Mouse (Mus musculus) cerebellum, postnatal 14 days (tissue): ENCODE data around the gene Tm9sf2.
"Not testable (repeated sequence)": the region's sequence is repeated elsewhere in the genome, so short reads cannot be mapped to it uniquely, and the experiment has no call there.

Experiments used
- DNase-seq, 2 experiments: peaks; one replicate each; pipeline ENCODE4 v3.0.0; 2021; ENCODE audit warnings: mixed read lengths in 2 of 2

The Tm9sf2 gene

GRCm38 (mm10) chr14:122106822-122107468, at the start of gene Tm9sf2:
Gene Tm9sf2 (plus strand): TSS chr14:122107038.
- peak; percentile 95 to 97 for DNase-seq

GRCm38 (mm10) chr14:122057941-122058346, 48.9 kb upstream of the Tm9sf2 start:
- DNase-seq, result no peak

- peak; percentile 81 to 87 for DNase-seq
These were observed 46.2 kb upstream of the Tm9sf2 start for GRCm38 (mm10) chr14:122060642-122061041.

- DNase-seq, result no peak
These were observed 45.5 kb upstream of the Tm9sf2 start for GRCm38 (mm10) chr14:122061376-122061775.

GRCm38 (mm10) chr14:122062411-122063090, 44.3 kb upstream of the Tm9sf2 start:
- DNase-seq, result no peak

GRCm38 (mm10) chr14:122063599-122063998, 43.2 kb upstream of the Tm9sf2 start:
- no peak for DNase-seq

- DNase-seq, result peak; percentile 75 to 85
These were observed 42.3 kb upstream of the Tm9sf2 start for GRCm38 (mm10) chr14:122064519-122064918.

GRCm38 (mm10) chr14:122066243-122066642, 40.6 kb upstream of the Tm9sf2 start:
- DNase-seq, result no peak

- not testable (repeated sequence) for DNase-seq
These were observed 38.8 kb upstream of the Tm9sf2 start for GRCm38 (mm10) chr14:122068036-122068435.

- DNase-seq, result no peak
These were observed 37.8 kb upstream of the Tm9sf2 start for GRCm38 (mm10) chr14:122068801-122069695.

GRCm38 (mm10) chr14:122069948-122070347, 36.9 kb upstream of the Tm9sf2 start:
- no peak for DNase-seq

- DNase-seq, result no peak
These were observed 33.4 kb upstream of the Tm9sf2 start for GRCm38 (mm10) chr14:122073422-122073821.

GRCm38 (mm10) chr14:122074360-122074759, 32.5 kb upstream of the Tm9sf2 start:
- peak; percentile 13 to 34 for DNase-seq

- no peak for DNase-seq
These were observed 31.2 kb upstream of the Tm9sf2 start for GRCm38 (mm10) chr14:122075485-122076200.

GRCm38 (mm10) chr14:122077017-122077416, 29.8 kb upstream of the Tm9sf2 start:
- DNase-seq, result no peak

- peak; percentile 37 to 75 for DNase-seq
These were observed 27.4 kb upstream of the Tm9sf2 start for GRCm38 (mm10) chr14:122079428-122079827.

- no peak for DNase-seq
These were observed 26.9 kb upstream of the Tm9sf2 start for GRCm38 (mm10) chr14:122079921-122080320.

GRCm38 (mm10) chr14:122081308-122081707, 25.5 kb upstream of the Tm9sf2 start:
- no peak for DNase-seq

GRCm38 (mm10) chr14:122083499-122083898, 23.3 kb upstream of the Tm9sf2 start:
- DNase-seq, result no peak

- no peak for DNase-seq
These were observed 18.9 kb upstream of the Tm9sf2 start for GRCm38 (mm10) chr14:122087956-122088355.

- DNase-seq, result no peak
These were observed 14.5 kb upstream of the Tm9sf2 start for GRCm38 (mm10) chr14:122092363-122092762.

- no peak for DNase-seq
These were observed 10.5 kb upstream of the Tm9sf2 start for GRCm38 (mm10) chr14:122096331-122096730.

GRCm38 (mm10) chr14:122099584-122099983, 7.3 kb upstream of the Tm9sf2 start:
- no peak for DNase-seq
